27 mouse cellular contexts compared by ENCODE assay signal in genomic region chr13:39411471-39412251, GRCm38 (mm10).
DNase-seq lines count a peak whose midpoint lies in the region; ATAC-seq lines count a peak whose summit lies in the region.
"Had no signal": no experiment of that assay in that cellular context is flagged by ENCODE, and none has a peak within 500 bp of the region (broad histone marks: within the 10 kb centered on the region; RNA-seq: fewer than 3 reads in every experiment).

No protein-coding gene starts in this region.

- H3K9me3 ChIP-seq in kidney, embryonic 16.5 days (ENCODE audit: low read length): no peaks in the 10 kb centered on the region
- H3K9me3 ChIP-seq: embryonic facial prominence, embryonic 13.5 days; forebrain, embryonic 12.5 days; heart, embryonic 10.5 days; heart, embryonic 15.5 days; lung, embryonic 15.5 days; midbrain, embryonic 12.5 days; stomach, embryonic 15.5 days had no signal

- peaks cover 11% of the 10 kb centered on the region; the same call in 1 of the 2 replicates for H3K4me1 ChIP-seq in kidney, embryonic 16.5 days (ENCODE audit: insufficient read depth, low read length)
- H3K4me1 ChIP-seq: embryonic facial prominence, embryonic 13.5 days; forebrain, embryonic 12.5 days; heart, embryonic 10.5 days; heart, embryonic 15.5 days; lung, embryonic 15.5 days; midbrain, embryonic 12.5 days; stomach, embryonic 15.5 days had no signal

- no peak overlapping the region for H3K9ac ChIP-seq in kidney, embryonic 16.5 days (replicated peaks; ENCODE audit: low read length)
- H3K9ac ChIP-seq: embryonic facial prominence, embryonic 13.5 days; forebrain, embryonic 12.5 days; heart, embryonic 15.5 days; lung, embryonic 15.5 days; midbrain, embryonic 12.5 days; stomach, embryonic 15.5 days had no signal

- no peak overlapping the region for H3K4me3 ChIP-seq in kidney, embryonic 16.5 days (ENCODE audit: low read length)
- H3K4me3 ChIP-seq: embryonic facial prominence, embryonic 13.5 days; erythroblast, embryonic 14.5 days; forebrain, embryonic 12.5 days; heart, embryonic 10.5 days; heart, embryonic 15.5 days; lung, embryonic 15.5 days; midbrain, embryonic 12.5 days; stomach, embryonic 15.5 days had no signal

- WGBS in kidney, embryonic 16.5 days: 16% methylated on average over 14 of the region's 14 CpGs

- no peak overlapping the region for H3K27ac ChIP-seq in kidney, embryonic 16.5 days (ENCODE audit: low read length)
- H3K27ac ChIP-seq: embryonic facial prominence, embryonic 13.5 days; forebrain, embryonic 12.5 days; heart, embryonic 10.5 days; heart, embryonic 15.5 days; lung, embryonic 15.5 days; midbrain, embryonic 12.5 days; stomach, embryonic 15.5 days had no signal

- ATAC-seq in kidney, embryonic 16.5 days (ENCODE audit: low FRiP score, low TSS enrichment): peak; percentile 57; the same call in 1 of the 2 replicates

- H3K27me3 ChIP-seq in kidney, embryonic 16.5 days (ENCODE audit: insufficient read depth, low read length): no peaks in the 10 kb centered on the region
- H3K27me3 ChIP-seq: heart, embryonic 15.5 days; lung, embryonic 15.5 days; midbrain, embryonic 12.5 days; stomach, embryonic 15.5 days had no signal

- peak; percentile 10 for DNase-seq in embryo, embryonic 11 days
- no peak for DNase-seq in embryo, embryonic 10 days (ENCODE audit: low spot score)
- DNase-seq in kidney, postnatal 14 days: no peak
- DNase-seq in Muller cell, postnatal 12 days (ENCODE audit: inconsistent ontology term): peak; percentile 30
- DNase-seq in hindlimb bud, embryonic 11.5 days (ENCODE audit: extremely low spot score, low read depth, low spot score): peak; percentile 57
- no peak for DNase-seq in natural killer cell, adult 2 months (ENCODE audit: low spot score in 2 of 2)
- DNase-seq in MN1 (ENCODE audit: low spot score): no peak
- DNase-seq: adrenal gland, postnatal 14 days; cerebellum, adult 11-12 months; cerebellum, adult 9-11 months; gastrocnemius, postnatal 14 days; heart, adult 11 months; kidney, adult 11 months; left cerebral cortex, postnatal 4 days; liver; right cerebral cortex, postnatal 25 days; thymus, postnatal 14 days had no signal

- no peaks in the 10 kb centered on the region for H3K36me3 ChIP-seq in kidney, embryonic 16.5 days (ENCODE audit: insufficient read depth, low read length)
- H3K36me3 ChIP-seq: embryonic facial prominence, embryonic 13.5 days; forebrain, embryonic 12.5 days; G1E; heart, embryonic 10.5 days; heart, embryonic 15.5 days; lung, embryonic 15.5 days; midbrain, embryonic 12.5 days; stomach, embryonic 15.5 days had no signal

- peak overlapping the region; percentile 17 for H3K4me2 ChIP-seq in kidney, embryonic 16.5 days (replicated peaks; ENCODE audit: low read depth, low read length)
- H3K4me2 ChIP-seq: embryonic facial prominence, embryonic 13.5 days; forebrain, embryonic 12.5 days; heart, embryonic 15.5 days; lung, embryonic 15.5 days; midbrain, embryonic 12.5 days; stomach, embryonic 15.5 days had no signal

Comparison
In these comparisons a context has a peak if more than half of its experiments do, and no peak if none do; other contexts are left out.
1. DNase-seq: peak in embryo, embryonic 11 days (single experiment), Muller cell, postnatal 12 days (single experiment) and hindlimb bud, embryonic 11.5 days (single experiment); none in embryo, embryonic 10 days (single experiment), kidney, postnatal 14 days (single experiment), natural killer cell, adult 2 months (0 of 2) and MN1 (single experiment).